Mouse (Mus musculus): Measurements from ENCODE around the gene Tnfrsf25.
A peak's percentile ranks its signal among the peaks of the same experiment; 100 is the strongest.

Gene Tnfrsf25

DNA sequence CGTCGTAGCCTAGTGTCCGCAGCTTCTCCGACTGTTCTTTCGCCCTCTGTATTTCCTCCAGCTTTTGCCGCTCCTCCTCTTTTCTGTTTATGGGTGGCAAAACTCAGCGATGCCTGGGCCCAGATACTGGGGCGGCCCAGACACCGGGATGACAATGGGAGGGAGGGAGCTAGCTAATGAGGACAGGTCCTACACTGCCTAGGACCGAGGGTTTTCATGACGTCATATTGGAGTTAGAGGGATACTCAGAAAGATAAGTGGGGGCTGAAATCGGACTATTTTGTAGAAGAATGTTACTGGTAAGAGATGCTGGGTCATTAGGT lies 5.4 kb downstream of the Tnfrsf25 start:
- peak; percentile 53 for DNase-seq

DNA sequence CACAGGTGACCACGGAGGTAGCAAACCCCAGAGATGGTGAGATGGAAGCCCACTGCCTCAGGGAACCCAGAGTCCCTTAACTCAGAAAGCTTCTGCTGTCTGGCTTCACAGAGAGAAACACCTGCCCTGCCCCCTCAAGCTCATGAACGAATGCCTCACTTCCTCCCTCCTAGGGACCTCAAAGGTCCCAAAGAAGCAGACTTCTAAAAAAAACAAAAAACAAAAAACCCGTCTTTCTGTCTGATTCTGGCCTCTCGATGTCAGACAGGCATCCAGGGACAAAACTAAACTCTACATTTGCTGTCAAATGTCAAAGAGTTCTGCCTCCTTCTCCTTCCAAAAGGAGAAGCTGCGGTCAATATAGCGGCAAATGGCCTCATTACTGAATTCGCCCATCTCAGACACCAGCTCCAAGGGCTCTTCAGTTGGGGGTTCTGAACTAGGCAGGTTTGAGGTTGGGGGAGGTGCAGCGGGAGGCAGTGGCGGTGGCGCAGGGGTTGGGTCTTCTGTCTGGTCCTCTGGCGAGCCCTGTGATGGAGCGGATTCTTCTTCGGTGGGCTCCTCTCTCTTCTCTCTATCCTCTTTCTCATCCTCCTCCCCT lies 8.7 kb downstream of the Tnfrsf25 start:
- DNase-seq = no peak

DNA sequence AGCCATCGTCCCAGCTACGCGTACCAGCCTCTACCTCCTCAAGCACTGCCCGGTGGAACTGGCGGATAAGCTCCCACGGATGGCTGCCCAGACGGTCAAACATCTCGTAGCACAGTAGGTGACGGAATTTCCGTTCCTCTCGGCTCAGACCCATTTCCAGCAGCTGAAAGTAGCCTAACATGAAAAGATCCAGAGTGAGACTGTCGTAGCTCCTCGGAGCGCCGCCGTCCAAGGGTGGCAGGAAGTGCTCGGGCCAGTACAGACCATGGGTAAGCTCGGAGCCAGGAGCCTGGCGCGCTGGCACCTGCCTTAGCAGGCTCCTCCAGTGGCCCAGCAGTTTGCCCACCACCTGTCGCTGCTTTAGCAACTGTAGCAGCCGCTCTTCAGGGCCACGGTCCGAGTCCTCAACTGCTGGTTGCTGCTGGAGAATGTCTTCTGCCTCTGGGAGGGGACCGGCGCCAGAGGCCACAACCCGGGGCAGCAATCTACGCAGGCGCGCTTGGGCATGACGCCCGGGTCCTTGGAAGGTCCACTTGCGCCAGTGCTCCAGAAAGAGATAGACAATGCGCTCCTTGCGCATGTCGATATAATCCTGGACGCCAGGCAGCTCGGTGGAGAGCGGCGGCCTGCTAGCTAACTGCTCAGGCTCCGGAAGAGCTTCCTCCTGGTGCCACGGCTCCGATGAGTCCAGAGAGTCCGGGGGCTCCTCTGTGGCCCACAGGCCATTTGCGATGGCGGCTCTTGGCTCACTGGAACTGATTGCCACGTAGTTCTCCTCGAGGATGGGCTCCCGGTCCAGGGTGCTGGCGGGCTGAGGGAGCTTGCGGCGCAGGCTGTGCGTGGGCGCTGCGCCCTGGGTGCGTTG lies 9.7 kb downstream of the Tnfrsf25 start:
- peak; percentile 49 for DNase-seq

DNA sequence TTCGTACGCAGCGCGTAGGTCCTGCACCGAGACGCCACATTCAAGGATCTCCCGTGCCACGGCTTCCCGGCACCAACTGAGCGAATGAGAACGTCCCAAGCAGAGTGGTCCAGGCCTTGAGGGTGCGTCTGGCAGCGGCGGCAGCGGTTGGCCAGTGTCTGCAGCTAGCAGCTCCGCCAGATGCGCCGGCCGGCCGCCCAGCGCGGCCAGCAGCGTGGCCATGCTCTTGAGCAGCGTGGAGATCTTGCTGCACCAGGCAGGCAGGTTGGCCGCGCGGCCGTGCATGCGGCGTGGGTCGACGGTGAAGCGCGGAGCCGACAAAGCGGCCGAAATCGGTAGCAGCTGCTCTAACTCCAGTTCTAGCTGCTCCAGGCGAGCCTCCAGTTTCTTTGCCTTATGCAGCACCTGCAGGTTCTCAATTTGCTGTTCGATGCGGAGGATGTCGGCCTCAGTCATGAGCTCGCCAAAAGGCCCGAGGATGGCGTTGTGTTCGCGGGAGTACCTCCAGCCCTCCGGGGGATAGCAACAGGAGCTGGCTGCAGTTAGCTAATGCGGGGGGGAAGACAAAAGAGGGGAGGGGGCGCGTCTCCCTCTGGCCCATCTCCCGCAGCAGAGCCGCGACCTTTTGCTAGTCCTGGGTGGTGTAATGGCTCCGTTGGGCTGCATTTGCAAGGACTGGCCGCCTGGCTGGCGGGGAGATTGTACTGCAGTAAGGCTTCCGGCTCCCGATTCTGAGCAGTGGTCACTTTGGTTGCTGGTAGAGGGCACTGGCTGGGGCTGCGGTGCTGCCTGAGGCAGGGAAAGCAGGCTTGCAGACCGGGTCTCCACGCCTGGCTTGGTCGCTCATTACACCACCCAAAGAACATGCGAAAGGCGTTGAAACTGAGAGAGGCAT lies 10.5 kb downstream of the Tnfrsf25 start:
- DNase-seq = peak; percentile 62

DNA sequence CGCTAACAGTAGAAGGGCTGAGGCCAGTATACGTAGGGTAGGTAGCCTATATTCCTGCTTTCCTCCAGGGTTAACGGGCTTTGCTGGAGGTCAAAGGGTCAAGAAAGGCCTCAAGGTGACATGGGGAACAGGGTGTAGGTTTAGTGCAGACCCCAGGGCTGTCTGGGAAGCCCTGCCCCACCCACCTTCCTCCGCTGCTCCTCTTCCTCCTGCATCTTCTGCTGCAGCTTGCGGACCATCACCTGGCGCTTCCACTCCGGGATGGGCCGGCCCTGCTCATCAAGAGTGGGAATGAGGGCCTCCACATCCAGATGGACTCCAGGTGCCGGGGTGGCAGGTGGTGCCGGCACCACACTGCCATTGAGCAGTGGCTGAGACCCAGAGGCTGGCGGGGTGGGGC lies 12.2 kb downstream of the Tnfrsf25 start:
- no peak for DNase-seq

DNA sequence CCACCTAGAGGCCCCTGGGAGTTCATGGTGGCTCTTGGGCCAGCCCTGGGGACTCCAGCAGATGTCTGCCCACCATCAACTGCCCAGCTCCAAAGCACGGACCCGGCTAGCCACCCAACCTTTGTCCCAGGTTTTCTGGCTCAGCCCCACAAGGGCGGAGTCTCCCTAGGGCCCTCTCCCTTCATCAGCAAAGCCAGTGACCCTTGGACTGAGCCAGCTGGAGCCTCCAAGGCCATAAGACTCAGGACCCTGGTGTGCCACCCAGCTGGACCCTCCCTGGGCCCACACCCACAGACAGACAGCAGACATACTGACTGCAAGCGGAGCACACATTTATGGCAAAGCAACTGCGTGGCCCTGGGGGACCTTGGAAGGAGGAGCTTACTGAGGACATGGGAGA lies 13.1 kb downstream of the Tnfrsf25 start:
- no peak for DNase-seq

DNA sequence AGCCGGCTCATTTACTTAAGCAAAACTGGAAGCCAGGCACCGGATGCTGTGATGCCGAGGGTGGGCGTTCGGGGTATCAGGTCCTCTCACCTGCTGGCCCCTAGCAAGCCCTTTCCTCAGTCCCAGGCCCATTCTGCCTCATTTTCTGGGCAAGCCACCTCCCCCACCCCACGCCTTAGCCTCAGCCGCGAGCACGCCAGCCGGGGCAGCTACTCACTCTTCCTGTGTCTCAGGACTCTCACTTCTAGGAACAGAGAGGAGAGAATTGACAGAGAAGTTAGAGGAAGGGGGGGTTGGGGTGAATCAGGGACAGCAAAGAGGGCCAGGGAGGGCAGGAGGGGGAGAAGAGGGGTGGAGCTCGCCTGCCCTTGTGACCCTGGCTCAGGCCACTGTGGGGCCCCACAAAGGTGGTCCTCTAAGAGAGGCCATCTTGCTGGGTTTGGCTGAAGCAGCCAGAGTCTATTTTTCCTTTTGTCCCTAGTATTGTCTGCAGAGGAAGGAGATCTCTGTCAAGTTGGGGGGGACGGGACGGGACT lies 13.7 kb downstream of the Tnfrsf25 start:
- DNase-seq = peak; percentile 54

DNA sequence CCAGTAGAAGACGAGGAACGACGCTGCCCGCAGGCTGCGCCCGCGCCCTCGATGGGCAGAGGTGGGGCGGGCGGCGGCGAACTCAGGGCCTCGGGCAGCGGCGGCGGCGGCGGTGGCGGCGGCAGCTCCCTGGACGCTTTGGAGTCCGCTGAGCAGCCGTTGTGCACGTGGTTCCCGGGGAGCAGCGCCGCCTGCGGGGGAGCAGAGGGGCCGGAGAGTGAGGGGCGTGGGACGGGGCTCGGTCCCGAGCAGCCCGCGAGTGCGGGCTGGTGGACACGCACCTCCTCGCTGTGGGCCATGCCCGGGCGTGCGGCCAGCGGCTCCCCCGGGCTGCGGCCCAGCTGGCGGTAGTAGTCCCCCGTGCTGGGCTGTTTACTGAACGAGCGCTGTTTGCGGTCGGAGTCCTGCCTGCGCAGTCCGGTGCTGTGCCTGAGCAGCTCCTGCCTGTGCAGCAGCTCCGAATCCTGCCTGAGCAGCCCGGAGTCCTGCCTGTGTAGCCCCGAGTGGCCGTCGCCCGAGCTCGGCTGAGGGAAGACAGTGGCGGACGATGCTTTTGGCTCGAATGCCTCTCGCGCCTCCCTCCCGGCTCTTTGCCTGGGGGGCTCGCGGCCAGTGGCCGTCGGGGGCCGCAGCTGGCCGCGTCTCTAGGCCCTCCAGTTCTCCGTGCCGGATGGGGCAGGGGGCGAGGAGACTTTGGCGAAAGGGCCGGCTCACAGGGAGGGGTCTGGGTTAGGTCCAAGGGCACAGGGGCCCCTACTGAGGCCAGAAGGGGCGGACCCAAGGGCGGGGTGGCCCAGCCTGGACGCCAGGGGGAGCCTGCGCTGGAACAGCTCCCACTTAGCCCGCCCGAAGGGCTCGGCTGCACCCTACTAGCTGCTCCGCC lies 15.3 kb downstream of the Tnfrsf25 start:
- DNase-seq = peak; percentile 89

DNA sequence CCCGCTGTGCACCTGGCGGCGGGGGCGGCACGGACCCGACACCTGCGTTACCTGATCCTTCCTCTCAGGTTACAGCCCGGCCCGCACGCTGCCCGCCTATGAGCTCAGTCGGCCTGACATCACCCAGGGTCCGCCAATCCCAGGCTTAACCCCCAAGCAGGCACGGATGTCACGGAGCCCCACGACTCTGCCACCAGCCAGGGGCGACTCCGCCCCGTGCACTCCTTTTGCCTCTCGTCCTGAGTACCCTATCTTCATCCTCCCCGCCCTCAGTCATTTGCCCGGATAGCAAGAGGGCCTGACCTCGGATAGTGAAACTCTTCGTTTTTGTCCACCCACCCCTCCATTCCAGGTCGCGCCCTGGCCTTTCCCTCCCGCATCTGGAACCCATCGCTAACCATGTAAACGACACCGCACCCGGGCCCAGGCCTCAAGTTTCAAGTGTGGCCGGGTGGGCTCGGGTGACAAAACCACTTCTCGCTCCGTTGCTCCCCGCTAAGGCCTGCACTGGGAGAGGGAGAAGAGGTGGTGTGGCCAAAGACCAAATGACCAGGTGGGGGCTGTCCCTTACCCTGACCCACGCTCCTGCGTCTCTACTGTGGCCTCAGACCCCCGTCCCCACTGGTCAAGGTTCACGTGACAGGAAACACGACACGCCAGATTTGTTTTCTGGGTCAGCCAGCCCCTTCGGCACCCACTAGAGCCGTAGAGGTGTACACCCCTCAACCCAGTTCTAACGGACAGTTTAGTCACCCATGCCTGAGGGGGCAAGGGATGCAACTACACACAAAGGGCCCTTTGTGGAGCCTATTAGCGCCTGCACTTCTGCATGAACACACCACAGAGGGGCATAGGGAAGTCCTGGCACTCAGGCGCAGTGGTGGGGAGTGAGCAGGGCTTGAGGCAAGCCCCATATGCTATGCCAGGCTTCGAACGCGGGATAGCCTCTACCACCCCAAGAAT lies 16.4 kb downstream of the Tnfrsf25 start:
- peak; percentile 98 for DNase-seq

DNA sequence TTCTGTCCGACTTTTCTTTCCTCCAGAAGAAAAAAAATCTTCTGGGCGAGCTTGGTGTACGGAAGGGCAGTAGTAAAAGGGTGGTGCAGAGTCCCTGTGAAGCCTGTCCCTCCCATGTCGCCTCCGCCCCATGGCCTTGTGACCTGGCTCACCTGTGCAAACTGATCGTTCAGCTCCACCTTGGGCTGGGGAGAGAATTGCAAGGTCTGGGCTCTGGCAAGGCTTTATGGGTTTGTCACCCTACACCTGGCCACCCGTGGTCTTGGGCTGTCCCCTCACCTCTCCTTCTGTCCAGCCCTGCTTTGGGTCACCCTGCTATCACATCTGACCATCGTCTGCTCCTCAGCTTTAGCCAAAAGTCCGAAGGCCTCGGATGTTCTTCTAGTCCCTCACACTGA lies 17.0 kb downstream of the Tnfrsf25 start:
- DNase-seq = no peak

DNA sequence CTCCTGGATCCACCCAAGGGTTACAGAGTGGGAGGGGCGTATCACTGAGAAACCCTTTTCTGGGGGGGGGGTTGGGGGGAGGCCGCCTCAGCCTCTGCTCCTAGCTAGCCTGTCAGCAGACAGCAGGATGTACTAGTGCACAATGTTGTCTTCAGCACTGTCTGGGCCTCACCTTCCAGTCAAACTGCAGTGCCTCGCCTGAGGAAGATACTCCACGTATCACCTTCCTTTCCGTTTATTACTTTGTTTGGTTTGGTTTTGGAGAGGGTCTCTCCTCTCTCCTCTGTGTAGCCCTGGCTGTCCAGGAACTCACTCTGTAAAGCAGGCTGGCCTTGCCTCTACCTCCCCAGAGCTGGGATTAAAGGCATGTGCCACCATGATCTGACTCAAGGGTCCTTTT lies 17.5 kb downstream of the Tnfrsf25 start:
- no peak for DNase-seq

DNA sequence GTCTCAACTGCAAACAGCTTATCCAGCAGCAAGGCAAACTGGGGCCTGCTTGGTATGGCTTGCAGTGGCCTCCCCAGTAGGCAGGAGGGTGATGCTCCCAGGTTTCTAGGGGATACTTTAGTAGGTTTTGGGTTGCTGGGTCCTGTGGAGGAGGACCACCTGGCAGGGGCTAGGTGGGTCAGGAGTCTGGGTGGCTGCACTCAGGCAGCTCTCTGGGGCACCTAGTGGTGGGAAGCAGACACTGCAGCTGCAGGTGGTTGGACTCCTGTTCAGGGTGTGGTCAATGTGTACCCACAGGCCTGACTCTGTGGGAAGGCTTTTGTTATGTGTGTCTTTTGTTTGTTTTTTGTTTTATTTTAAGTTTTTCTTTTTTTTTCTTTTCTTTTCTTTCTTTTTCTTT lies 18.8 kb downstream of the Tnfrsf25 start:
- peak; percentile 69 for DNase-seq

DNA sequence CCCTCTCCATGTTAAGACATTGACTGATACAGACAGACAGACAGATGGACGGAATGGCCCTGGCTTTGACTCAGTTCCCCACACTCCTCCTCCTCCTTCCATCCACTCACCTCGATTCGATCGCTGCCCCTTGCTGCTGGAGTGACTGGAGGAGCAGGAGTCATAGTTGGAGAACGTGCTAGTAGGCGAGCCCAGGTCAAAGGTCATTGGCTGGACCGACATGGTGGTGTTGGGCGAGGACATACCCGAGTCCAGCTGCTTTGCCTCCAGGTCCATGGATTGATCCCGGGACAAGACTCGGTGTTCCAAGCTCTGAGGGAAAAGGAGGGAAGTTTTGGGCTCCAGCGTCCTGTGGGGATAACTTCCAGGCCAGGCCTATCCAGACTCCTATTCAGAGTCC lies 19.6 kb downstream of the Tnfrsf25 start:
- no peak for DNase-seq

DNA sequence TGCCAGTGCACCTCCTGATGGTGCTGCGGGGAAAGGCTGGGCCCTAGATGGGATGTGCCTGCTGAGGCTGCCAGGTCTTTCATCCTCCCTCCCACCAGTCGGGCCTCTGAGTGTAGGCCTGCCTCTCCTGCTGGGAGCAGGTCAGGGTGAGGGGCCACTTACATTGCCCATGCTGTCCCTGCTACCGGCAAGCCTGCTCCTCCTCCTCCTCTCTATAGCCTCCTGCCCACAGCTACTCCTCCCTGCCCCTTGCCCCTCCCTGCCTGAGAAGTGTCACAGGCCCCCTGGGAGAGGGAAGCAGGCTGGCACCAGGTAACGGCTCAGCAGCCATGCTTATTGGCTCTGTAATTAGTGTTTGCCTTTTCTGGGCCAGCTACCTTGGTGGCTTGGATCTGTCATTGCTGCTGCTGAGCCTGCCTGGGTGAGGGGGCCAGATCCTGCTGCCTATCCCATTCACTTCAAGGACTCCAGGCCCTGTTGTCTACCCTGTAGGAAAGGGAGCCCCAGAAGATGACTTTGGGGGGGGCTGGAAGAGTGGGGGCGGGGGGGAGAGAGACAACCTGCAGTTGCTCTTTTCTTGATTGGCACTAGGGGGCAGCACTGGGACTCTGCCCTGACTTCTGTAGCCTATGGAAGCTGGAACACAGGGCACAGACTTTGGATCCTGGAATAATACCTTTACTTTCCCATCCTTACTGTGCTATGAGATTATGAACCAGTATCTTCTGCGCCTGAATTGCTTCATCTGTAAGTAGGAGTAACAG lies 20.6 kb downstream of the Tnfrsf25 start:
- DNase-seq = peak; percentile 75

DNA sequence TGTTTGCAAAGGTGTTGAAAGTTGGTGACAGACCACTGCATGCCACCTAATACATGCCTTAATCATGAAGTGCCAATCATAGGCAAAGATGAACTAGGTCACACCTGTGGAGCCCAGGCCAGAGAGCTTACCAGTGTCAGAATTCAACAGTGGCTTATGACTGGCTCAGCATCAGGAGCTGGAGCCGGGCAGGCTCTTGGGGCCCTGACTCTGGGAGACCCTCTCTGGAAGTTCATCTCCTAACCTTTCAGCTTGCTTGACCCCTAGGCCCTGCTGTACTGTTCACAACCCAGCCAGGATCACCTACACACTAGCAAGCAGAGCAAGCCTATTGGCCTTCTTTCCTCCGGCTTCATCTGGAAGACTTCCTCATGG lies 21.1 kb downstream of the Tnfrsf25 start:
- no peak for DNase-seq

DNA sequence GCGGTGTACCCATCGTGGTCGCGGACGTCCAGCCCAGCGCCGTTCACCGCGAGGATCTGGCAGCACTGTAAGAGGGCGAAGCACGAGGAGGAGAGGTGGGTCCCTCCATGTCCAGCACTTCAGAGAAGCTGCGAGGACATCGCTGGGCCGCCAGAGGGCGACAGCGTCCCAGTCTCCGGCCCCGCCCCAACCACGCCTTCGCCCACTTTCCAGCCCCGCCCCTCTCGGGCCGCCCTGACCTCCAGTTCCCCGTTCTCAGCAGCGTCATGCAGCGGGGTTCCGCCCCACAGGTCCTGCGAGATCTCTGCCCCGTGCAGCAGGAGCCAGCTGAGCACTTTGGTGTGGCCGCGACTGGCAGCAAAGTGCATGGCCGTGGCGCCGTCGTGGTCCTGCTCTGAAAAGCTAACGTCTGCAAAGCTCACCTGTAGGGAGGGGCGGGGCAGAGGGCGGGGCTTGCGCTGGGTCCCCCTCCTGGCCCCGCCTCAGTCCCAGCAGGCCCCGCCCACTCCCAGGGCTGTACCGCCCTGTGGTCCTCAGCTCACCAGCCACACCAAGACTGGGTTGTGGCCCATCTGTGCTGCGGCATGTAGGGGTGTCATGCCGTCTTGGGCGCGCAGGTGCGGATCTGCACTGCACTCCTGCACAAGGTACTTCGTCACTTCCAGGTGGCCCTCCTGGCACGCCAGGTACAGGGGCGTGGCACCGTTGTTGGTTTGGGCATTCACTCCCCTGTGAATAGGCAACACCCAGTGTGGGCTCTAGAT lies 22.9 kb downstream of the Tnfrsf25 start:
- DNase-seq = peak; percentile 93

DNA sequence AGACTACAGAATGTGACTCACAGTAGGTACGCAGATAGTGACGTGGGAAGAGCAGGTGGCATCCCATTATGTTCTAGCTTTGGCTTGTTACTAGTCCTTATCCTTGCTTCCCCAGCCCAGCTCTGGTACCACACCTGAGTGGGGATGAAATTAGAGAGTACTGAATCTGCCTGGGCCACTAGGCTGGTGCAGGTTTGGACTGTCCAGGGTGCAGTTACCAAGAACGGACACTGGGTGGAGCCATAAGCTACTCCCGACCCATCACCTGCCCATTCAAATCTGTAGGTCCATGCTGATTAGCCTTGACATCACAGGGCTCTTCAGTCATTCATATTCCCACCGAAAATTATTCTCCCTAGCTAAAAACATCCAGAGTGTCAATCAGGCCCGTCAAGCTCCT lies 24.7 kb downstream of the Tnfrsf25 start:
- DNase-seq = peak; percentile 77

DNA sequence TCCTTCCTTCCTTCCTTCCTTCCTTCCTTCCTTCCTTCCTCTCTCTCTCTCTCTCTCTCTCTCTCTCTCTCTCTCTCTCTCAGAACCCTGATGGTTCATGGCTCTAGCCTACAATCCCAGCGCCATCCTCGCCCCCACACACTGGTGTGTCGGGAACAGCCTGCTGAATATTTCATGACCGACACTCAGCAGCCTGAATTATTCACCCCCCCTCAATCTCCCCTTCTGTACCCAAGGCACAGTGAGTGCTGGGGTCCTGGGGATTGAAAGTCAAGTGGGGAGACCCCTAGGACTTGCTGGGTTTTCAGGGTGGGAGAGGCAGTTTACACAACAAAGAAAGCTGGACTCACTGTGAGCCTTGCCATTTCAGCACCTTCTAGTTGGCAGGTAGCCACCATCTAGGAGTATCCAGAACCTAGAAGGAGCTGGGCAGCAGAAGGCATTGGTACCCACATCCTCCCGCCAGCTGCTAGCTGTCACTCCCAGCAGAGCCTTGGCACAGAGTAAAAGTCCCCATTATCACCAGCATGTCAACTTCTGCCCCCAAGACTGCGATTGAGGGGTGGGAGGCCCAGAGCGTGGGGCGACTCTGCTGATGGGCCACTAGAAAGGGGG lies 25.9 kb downstream of the Tnfrsf25 start:
- DNase-seq = no peak

DNA sequence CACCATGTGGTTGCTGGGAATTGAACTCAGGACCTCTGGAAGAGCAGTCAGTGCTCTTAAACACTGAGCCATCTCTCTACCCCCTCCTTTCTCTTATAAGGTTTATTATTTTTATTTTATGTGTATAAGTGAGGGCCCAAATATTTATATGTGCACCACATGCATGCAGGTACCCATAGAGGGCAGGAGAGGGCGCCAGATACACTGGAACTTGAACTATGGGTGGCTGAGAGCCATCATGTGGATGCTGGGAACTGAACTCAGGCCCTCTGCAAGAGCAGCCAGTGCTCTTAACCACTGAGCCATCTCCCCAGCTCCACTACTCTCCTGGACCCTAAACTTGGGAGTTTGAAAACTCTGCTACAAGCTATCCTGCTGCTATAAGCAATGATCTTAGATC lies 27.9 kb downstream of the Tnfrsf25 start:
- no peak for DNase-seq
